In the genomic region with DNA sequence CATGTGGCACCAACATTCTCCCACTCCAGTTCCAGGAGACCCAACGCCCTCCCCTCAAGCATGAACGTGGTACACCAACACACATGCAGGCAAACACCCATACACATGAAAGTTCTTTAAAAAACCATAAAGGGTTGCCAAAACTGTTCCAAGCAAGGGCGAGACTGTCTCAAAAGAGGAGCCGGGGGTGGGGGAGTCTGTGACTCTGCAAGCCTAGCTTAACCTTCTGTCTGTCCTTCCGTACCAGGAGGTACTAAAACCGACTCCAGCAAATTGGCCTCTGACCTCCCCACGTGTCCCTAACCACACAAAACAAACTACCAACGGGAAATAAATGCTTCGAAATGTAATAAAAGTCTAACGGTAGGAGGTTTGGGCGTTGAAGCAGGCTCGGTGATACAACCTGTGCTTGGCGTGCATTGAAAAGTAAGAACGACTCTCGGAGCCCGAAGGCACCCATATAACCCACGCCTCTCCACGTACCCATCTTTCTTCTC, we compare ENCODE assay signal across 8 mouse cellular contexts. TPM values are rescaled to one million over a fixed set of nuclear protein-coding genes. Genes with fewer than 3 reads are reported as not detected.
DNase-seq lines count a peak whose midpoint lies in the region; ATAC-seq lines count a peak whose summit lies in the region.

No protein-coding gene starts in this region.

- peak overlapping the region; percentile 84 for H3K4me2 ChIP-seq in hindbrain, embryonic 11.5 days (replicated peaks; ENCODE audit: low read depth, low read length)
- H3K4me2 ChIP-seq in midbrain, embryonic 14.5 days (ENCODE audit: low read length): peak overlapping the region; percentile 90

- H3K9me3 ChIP-seq in megakaryocyte, embryonic 14.5 days: no peaks in the 10 kb centered on the region
- no peaks in the 10 kb centered on the region for H3K9me3 ChIP-seq in hindbrain, embryonic 11.5 days (ENCODE audit: control insufficient read depth, low read length)
- H3K9me3 ChIP-seq in midbrain, embryonic 14.5 days (ENCODE audit: control insufficient read depth, low read length): no peaks in the 10 kb centered on the region

- DNase-seq in adrenal gland, adult 2 months: peak; percentile 51
- no peak for DNase-seq in adrenal gland, postnatal 25 days
- peak; percentile 49 for DNase-seq in hindbrain, embryonic 11.5 days (ENCODE audit: low spot score)
- DNase-seq in midbrain, embryonic 14.5 days: peak; percentile 14
- DNase-seq in ovary, adult 18-20 months (ENCODE audit: low spot score): no peak
- no peak for DNase-seq in ovary, postnatal 36 days (ENCODE audit: low spot score)

- no peaks in the 10 kb centered on the region for H3K27me3 ChIP-seq in megakaryocyte, embryonic 14.5 days (replicated peaks)
- H3K27me3 ChIP-seq in hindbrain, embryonic 11.5 days (ENCODE audit: control insufficient read depth, insufficient read depth, low read length): no peaks in the 10 kb centered on the region
- H3K27me3 ChIP-seq in midbrain, embryonic 14.5 days (ENCODE audit: control insufficient read depth, insufficient read depth, low read length): no peaks in the 10 kb centered on the region

- H3K27ac ChIP-seq in hindbrain, embryonic 11.5 days (ENCODE audit: low read depth, low read length): no peak overlapping the region; the same call in 1 of the 2 replicates
- H3K27ac ChIP-seq in midbrain, embryonic 14.5 days (replicated peaks; ENCODE audit: low read depth, low read length): peak overlapping the region; percentile 99; the same call in 1 of the 2 replicates

- peak overlapping the region; percentile 92 for H3K4me3 ChIP-seq in megakaryocyte, embryonic 14.5 days (replicated peaks)
- H3K4me3 ChIP-seq in hindbrain, embryonic 11.5 days (ENCODE audit: low read depth, low read length): peak overlapping the region; percentile 89
- peak overlapping the region; percentile 80 for H3K4me3 ChIP-seq in midbrain, embryonic 14.5 days (replicated peaks; ENCODE audit: low read depth, low read length)

- no peak for ATAC-seq in megakaryocyte, adult 5-6 weeks (ENCODE audit: poor library complexity, severe bottlenecking)
- ATAC-seq in hindbrain, embryonic 11.5 days (ENCODE audit: low FRiP score): no peak
- no peak for ATAC-seq in midbrain, embryonic 14.5 days (ENCODE audit: low FRiP score, low TSS enrichment)

- WGBS in hindbrain, embryonic 11.5 days: 1% methylated on average over 18 of the region's 18 CpGs
- under 1% methylated on average over 18 of the region's 18 CpGs for WGBS in midbrain, embryonic 14.5 days

- H3K36me3 ChIP-seq in megakaryocyte, embryonic 14.5 days (replicated peaks; ENCODE audit: low read length): peaks cover 40% of the 10 kb centered on the region
- H3K36me3 ChIP-seq in hindbrain, embryonic 11.5 days (ENCODE audit: control insufficient read depth, insufficient read depth, low read length): peaks cover 6% of the 10 kb centered on the region; the same call in 1 of the 2 replicates
- peaks cover 39% of the 10 kb centered on the region for H3K36me3 ChIP-seq in midbrain, embryonic 14.5 days (ENCODE audit: control insufficient read depth, insufficient read depth, low read length)

- H3K4me1 ChIP-seq in megakaryocyte, embryonic 14.5 days: peaks cover 47% of the 10 kb centered on the region
- H3K4me1 ChIP-seq in hindbrain, embryonic 11.5 days (replicated peaks; ENCODE audit: control insufficient read depth, insufficient read depth, low read length): 0 out of 2 replicates have a peak, but pooled peaks cover 3% of the 10 kb centered on the region
- H3K4me1 ChIP-seq in midbrain, embryonic 14.5 days (ENCODE audit: control insufficient read depth, insufficient read depth, low read length): peaks cover 10% of the 10 kb centered on the region

- peak overlapping the region; percentile 95 for H3K9ac ChIP-seq in hindbrain, embryonic 11.5 days (ENCODE audit: low read depth, low read length)
- peak overlapping the region; percentile 97 for H3K9ac ChIP-seq in midbrain, embryonic 14.5 days (replicated peaks; ENCODE audit: low read length)

RNA-seq across cellular contexts. Expression of gene Kansl2, which starts 1.0 kb away (rescaled TPM):
- total RNA-seq in adrenal gland, adult 2 months (2021): 10 to 100 TPM; 70.7 to 99.0 TPM
- 44.6 and 49.5 TPM in 2 replicates for polyA plus RNA-seq in adrenal gland, adult 2 months (2012; rRNA removed)
- 91.3 and 107 TPM in 2 replicates for total RNA-seq in adrenal gland, postnatal 25 days (2021)
- 7.5 and 14.4 TPM in 2 replicates for polyA plus RNA-seq in megakaryocyte, embryonic 14.5 days (2012; ENCODE audit: insufficient read depth, low replicate concordance)
- total RNA-seq in megakaryocyte, adult 5-6 weeks (2015): 36.7 and 42.7 TPM in 2 replicates
- total RNA-seq in megakaryocyte, adult 5-6 weeks (2017): 30.4 and 31.8 TPM in 2 replicates
- polyA plus RNA-seq in hindbrain, embryonic 11.5 days (2014; fragmentation: Nextera tagmentation; extraction: Ambion mirVana): 127 and 132 TPM in 2 replicates
- polyA plus RNA-seq in midbrain, embryonic 14.5 days (2014; fragmentation: Nextera tagmentation; extraction: Ambion mirVana): 125 TPM in 2 replicates

RNA-seq across cellular contexts. Expression of gene Ccnt1, which starts 37.6 kb away (rescaled TPM):
- 10 to 100 TPM; 42.2 to 66.4 TPM for total RNA-seq in adrenal gland, adult 2 months (2021)
- polyA plus RNA-seq in adrenal gland, adult 2 months (2012; rRNA removed): 3.9 and 5.8 TPM in 2 replicates
- total RNA-seq in adrenal gland, postnatal 25 days (2021): 52.2 and 55.9 TPM in 2 replicates
- 1.4 and 5.1 TPM in 2 replicates for polyA plus RNA-seq in megakaryocyte, embryonic 14.5 days (2012; ENCODE audit: insufficient read depth, low replicate concordance)
- total RNA-seq in megakaryocyte, adult 5-6 weeks (2015): 33.0 and 38.7 TPM in 2 replicates
- 41.3 and 43.5 TPM in 2 replicates for total RNA-seq in megakaryocyte, adult 5-6 weeks (2017)
- polyA plus RNA-seq in hindbrain, embryonic 11.5 days (2014; fragmentation: Nextera tagmentation; extraction: Ambion mirVana): 63.8 and 67.8 TPM in 2 replicates
- 59.7 and 65.8 TPM in 2 replicates for polyA plus RNA-seq in midbrain, embryonic 14.5 days (2014; fragmentation: Nextera tagmentation; extraction: Ambion mirVana)

RNA-seq across cellular contexts. Expression of gene 4930415O20Rik, which starts 37.7 kb away (rescaled TPM):
- under 1 TPM; 0.58 to 0.59 TPM for total RNA-seq in adrenal gland, adult 2 months (2021)
- 0.22 TPM in 1 of 2 replicates, not detected in the other for polyA plus RNA-seq in adrenal gland, adult 2 months (2012; rRNA removed)
- total RNA-seq in adrenal gland, postnatal 25 days (2021): not detected in 2 replicates
- polyA plus RNA-seq in megakaryocyte, embryonic 14.5 days (2012; ENCODE audit: insufficient read depth, low replicate concordance): not detected in 2 replicates
- 0.46 TPM in 1 of 2 replicates, not detected in the other for total RNA-seq in megakaryocyte, adult 5-6 weeks (2015)
- not detected in 2 replicates for total RNA-seq in megakaryocyte, adult 5-6 weeks (2017)
- polyA plus RNA-seq in hindbrain, embryonic 11.5 days (2014; fragmentation: Nextera tagmentation; extraction: Ambion mirVana): not detected in 2 replicates
- polyA plus RNA-seq in midbrain, embryonic 14.5 days (2014; fragmentation: Nextera tagmentation; extraction: Ambion mirVana): 0.58 TPM in 1 of 2 replicates, not detected in the other

RNA-seq across cellular contexts. Expression of gene Olfr279, which starts 40.9 kb away (rescaled TPM):
- total RNA-seq in adrenal gland, adult 2 months (2021): not detected
- polyA plus RNA-seq in adrenal gland, adult 2 months (2012; rRNA removed): not detected in 2 replicates
- not detected in 2 replicates for total RNA-seq in adrenal gland, postnatal 25 days (2021)
- polyA plus RNA-seq in megakaryocyte, embryonic 14.5 days (2012; ENCODE audit: insufficient read depth, low replicate concordance): not detected in 2 replicates
- not detected in 2 replicates for total RNA-seq in megakaryocyte, adult 5-6 weeks (2015)
- not detected in 2 replicates for total RNA-seq in megakaryocyte, adult 5-6 weeks (2017)
- not detected in 2 replicates for polyA plus RNA-seq in hindbrain, embryonic 11.5 days (2014; fragmentation: Nextera tagmentation; extraction: Ambion mirVana)
- not detected in 2 replicates for polyA plus RNA-seq in midbrain, embryonic 14.5 days (2014; fragmentation: Nextera tagmentation; extraction: Ambion mirVana)

RNA-seq across cellular contexts. Expression of gene Lalba, which starts 50.6 kb away (rescaled TPM):
- total RNA-seq in adrenal gland, adult 2 months (2021): not detected
- not detected in 2 replicates for polyA plus RNA-seq in adrenal gland, adult 2 months (2012; rRNA removed)
- not detected in 2 replicates for total RNA-seq in adrenal gland, postnatal 25 days (2021)
- polyA plus RNA-seq in megakaryocyte, embryonic 14.5 days (2012; ENCODE audit: insufficient read depth, low replicate concordance): not detected in 2 replicates
- total RNA-seq in megakaryocyte, adult 5-6 weeks (2015): not detected in 2 replicates
- total RNA-seq in megakaryocyte, adult 5-6 weeks (2017): not detected in 2 replicates
- not detected in 2 replicates for polyA plus RNA-seq in hindbrain, embryonic 11.5 days (2014; fragmentation: Nextera tagmentation; extraction: Ambion mirVana)
- polyA plus RNA-seq in midbrain, embryonic 14.5 days (2014; fragmentation: Nextera tagmentation; extraction: Ambion mirVana): not detected in 2 replicates

Comparison
In these comparisons a context has a peak if more than half of its experiments do, and no peak if none do; other contexts are left out.
1. DNase-seq: peak in adrenal gland, adult 2 months (single experiment), hindbrain, embryonic 11.5 days (single experiment) and midbrain, embryonic 14.5 days (single experiment); none in adrenal gland, postnatal 25 days (single experiment), ovary, adult 18-20 months (single experiment) and ovary, postnatal 36 days (single experiment).
2. Peak in every context shown above with its lines, with median percentiles within 50 percentile points of each other: H3K4me3 ChIP-seq.